Mouse (Mus musculus) forebrain, embryonic 12.5 days (tissue): ENCODE results near the gene Napsa. TPM values are rescaled to one million over a fixed set of nuclear protein-coding genes. Genes with fewer than 3 reads are reported as not detected.

Experiments
- ATAC-seq: fragments of 200-750 bp; cut with Nextera tagmentation; 2 replicates; pipeline ENCODE4 v1.8.0; 2017; ENCODE audit warnings: moderate TSS enrichment; ENCODE audit not compliant: low FRiP score
- H3K27ac ChIP-seq: fragments of 300-500 bp; sonication (generic); 2 replicates; pipeline ENCODE4 v1.5.1; 2016; ENCODE audit warnings: mild to moderate bottlenecking
- H3K27me3 ChIP-seq: fragments of 300-500 bp; sonication (generic); 2 replicates; pipeline ENCODE4 v1.6.1; 2016; ENCODE audit warnings: mild to moderate bottlenecking
- H3K36me3 ChIP-seq: fragments of 300-500 bp; sonication (generic); replicated peaks from 2 replicates; pipeline ENCODE4 v1.6.1; 2016; ENCODE audit warnings: mild to moderate bottlenecking
- H3K4me1 ChIP-seq: fragments of 300-500 bp; sonication (generic); 2 replicates; pipeline ENCODE4 v1.6.1; 2016
- H3K4me2 ChIP-seq: fragments of 300-500 bp; sonication (generic); 2 replicates; pipeline ENCODE4 v1.6.1; 2016; ENCODE audit warnings: mild to moderate bottlenecking, moderate library complexity
- H3K4me3 ChIP-seq: fragments of 300-500 bp; sonication (generic); replicated peaks from 2 replicates; pipeline ENCODE4 v1.5.1; 2016; ENCODE audit warnings: mild to moderate bottlenecking
- H3K9ac ChIP-seq: fragments of 300-500 bp; sonication (generic); 2 replicates; pipeline ENCODE4 v1.6.1; 2016; ENCODE audit warnings: mild to moderate bottlenecking
- H3K9me3 ChIP-seq: fragments of 300-500 bp; sonication (generic); 2 replicates; pipeline ENCODE4 v1.6.1; 2016
- WGBS: fragments of 180-500 bp; shearing (Covaris S2); methylation state at CpG from one replicate; pipeline ENCODE4 v1.1.7; 2016; 5-methylcytosine and 5-hydroxymethylcytosine counted together
- polyA plus RNA-seq: library from polyadenylated mRNA; unstranded; fragments of >200 nt; fragmentation: Nextera tagmentation; extraction: Ambion mirVana; gene quantifications from 2 replicates; pipeline ENCODE4 v1.2.1, GENCODE M21; 2016

Napsa gene
- polyA plus RNA-seq, 1 experiment from 2014 or later, result 0.51 TPM

DNA sequence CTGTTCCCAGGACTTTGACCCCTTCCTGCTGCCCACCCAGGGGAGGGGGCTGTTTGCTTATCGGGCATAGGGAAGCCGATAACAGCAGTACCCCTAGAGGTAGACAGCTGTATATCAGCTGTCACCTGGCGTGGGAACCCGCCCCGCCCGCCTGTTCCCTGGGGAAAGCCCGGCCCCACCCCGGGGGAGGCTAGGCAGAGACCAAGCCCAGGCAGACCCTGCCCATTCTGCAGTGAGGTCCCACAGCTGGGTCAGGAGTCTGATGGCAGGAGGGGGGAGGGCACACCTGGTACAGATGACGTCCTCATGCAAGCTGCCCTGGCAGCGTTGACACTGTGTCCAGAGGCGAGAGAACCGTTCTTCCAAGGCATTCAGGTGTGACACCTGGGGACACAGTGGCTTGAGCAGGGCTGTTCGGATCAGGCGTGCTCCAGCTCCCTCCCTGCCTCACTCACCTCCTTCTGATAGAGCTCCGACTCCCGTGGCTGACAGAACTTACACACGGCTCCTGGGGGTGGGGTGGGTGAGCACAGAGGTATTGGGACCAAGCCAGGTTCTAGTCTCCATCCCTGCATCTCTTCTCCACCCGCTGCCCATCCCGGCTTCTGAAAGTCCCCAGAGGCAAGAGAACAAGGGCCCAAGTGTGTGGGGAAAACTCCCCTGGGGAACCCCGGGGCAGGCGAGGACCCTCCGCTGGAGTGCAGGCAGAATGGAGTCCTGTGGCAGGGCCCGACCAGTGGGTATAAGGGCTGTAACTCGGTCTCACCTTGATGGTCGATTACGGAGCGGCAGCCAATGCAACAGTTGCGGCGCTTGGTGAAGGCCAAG lies 39.0 kb upstream of the Napsa start:
- H3K9ac ChIP-seq, result no peak overlapping the region
- H3K36me3 ChIP-seq, result peaks cover 59% of the 10 kb centered on the region
- peaks cover 20% of the 10 kb centered on the region for H3K27me3 ChIP-seq
- WGBS, result 89% methylated on average over 29 of the region's 29 CpGs
- no peak overlapping the region for H3K27ac ChIP-seq
- H3K4me3 ChIP-seq, result no peak overlapping the region
- H3K4me1 ChIP-seq, result peaks cover under 1% of the 10 kb centered on the region; the same call in 1 of the 2 replicates
- H3K4me2 ChIP-seq, result no peak overlapping the region
- no peak for ATAC-seq
- H3K9me3 ChIP-seq, result no peaks in the 10 kb centered on the region

DNA sequence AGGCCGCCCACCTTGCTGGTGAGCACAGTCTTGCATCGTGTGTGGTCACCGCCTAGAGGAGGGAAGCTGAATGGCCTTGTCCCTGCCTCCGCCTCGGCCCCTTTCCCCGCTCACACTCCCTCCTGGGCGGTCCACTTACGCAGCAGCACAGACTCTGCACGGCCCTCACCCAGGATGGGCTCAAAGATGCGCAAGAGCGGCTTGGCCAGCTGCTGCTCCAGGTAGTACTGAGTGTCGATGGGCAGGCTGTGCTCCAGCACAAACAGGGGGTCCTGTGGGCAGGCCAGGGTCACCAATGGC lies 38.5 kb upstream of the Napsa start:
- peaks cover 14% of the 10 kb centered on the region for H3K27me3 ChIP-seq
- H3K4me2 ChIP-seq, result no peak overlapping the region
- H3K27ac ChIP-seq, result no peak overlapping the region
- peaks cover 65% of the 10 kb centered on the region for H3K36me3 ChIP-seq
- H3K9ac ChIP-seq, result no peak overlapping the region
- ATAC-seq, result no peak
- 74% methylated on average over 12 of the region's 12 CpGs for WGBS
- no peaks in the 10 kb centered on the region for H3K4me1 ChIP-seq
- H3K9me3 ChIP-seq, result no peaks in the 10 kb centered on the region
- no peak overlapping the region for H3K4me3 ChIP-seq

DNA sequence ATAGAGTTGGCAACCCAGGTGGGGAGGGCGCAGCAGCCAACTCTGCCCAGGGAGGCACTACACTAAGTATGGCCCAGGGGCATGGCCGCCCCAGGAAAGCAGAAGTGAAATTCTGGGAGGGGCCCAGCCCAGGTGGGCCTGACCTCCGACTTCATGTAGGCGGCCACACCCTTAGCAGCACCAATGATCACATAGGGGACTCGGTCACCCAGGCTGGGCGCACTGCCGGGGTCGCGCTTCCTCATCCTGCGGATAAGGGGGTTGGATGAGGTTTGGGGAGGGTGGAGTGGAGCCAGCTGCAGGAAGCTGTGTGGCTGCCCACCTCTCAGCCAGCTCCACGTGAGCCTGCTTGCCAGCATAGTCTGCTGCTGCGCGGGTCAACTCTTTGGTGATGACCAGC lies 37.9 kb upstream of the Napsa start:
- WGBS, result 92% methylated on average over 13 of the region's 13 CpGs
- no peak for ATAC-seq
- no peaks in the 10 kb centered on the region for H3K9me3 ChIP-seq
- peaks cover 70% of the 10 kb centered on the region for H3K36me3 ChIP-seq
- peaks cover 9% of the 10 kb centered on the region for H3K27me3 ChIP-seq
- no peak overlapping the region for H3K4me3 ChIP-seq
- no peak overlapping the region for H3K4me2 ChIP-seq
- H3K27ac ChIP-seq, result no peak overlapping the region
- H3K4me1 ChIP-seq, result no peaks in the 10 kb centered on the region
- no peak overlapping the region for H3K9ac ChIP-seq

DNA sequence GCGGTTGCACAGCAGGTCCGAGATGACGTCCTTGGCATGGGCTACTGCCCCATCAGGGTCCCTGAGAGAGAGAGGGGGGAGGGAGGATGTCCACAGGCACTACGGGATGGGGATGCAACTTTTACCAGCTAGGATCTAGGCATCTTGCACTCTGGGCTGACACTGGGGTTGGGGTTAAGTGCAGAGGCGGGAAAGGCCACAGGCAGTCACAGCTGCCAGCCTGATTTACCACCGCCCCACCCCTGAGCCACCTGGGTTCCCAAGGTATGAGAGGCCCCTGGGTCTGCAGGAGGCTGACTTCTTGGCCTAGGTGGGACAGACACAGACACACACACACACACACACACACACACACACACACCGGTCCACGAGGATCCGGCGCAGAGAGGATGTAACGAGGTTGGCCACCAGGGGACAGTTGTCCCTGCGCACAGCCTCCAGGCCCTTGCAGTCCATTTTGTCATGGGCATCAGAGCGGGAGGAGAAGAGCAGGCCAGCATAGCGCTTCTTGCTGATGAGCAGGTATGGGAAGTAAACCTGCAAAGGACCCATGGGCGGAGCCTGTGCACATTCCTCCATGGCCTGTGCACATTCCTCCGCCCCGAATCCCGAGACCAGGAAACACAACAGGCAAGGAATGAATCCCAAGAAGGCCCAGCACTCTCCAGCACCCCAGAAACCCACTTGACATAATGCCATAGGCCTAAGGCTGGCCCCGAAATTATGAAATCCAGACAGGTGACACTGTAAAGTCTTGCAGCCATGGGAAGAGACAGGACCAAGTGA lies 37.3 kb upstream of the Napsa start:
- no peak overlapping the region for H3K9ac ChIP-seq
- H3K4me2 ChIP-seq, result no peak overlapping the region
- WGBS, result 90% methylated on average over 19 of the region's 19 CpGs
- no peaks in the 10 kb centered on the region for H3K4me1 ChIP-seq
- ATAC-seq, result no peak
- H3K9me3 ChIP-seq, result no peaks in the 10 kb centered on the region
- peaks cover 76% of the 10 kb centered on the region for H3K36me3 ChIP-seq
- no peak overlapping the region for H3K27ac ChIP-seq
- no peak overlapping the region for H3K4me3 ChIP-seq
- H3K27me3 ChIP-seq, result peaks cover 4% of the 10 kb centered on the region

DNA sequence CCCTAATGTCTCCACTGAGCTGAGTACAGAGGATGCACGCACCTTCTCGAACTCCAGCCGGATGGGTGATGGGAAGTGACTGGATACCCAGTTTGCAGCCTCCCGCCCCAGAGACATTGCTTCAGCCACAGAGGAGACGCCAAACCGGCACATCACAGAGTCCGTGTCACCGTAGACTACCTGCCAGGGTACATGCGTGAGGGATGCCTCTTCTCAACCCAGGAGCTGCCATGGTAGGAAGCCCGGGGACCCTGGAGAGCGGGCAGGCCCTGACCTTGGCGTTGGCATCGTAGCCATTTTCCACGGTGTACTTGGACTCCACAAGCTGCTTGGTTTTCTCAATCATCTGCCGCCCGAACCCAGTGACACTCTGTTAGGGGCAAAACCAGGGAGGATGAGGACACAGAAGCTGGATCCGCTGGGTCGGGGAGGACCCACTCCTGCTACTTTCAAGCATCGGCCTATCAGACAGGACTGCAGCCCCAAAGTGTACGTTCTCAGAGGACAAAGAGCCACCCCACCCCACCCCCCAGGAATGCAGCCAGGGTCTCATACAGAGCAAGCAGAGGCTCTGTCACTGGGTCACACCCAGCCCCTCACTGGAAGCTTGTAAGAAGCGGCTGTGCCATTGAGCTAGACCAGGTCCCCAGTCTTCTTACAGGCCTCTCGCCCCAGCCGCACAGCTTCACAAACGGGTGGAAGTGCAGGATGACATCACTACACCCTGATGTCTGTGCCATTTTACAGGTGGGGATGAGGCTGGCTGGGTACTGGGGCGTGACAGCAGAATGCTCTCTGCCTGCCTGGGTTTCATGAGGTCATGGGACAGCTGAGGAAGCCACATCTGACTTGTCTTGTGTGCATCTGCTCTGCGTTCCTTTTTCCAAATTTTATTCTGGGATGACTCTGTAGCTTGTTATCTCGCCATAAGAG lies 36.3 kb upstream of the Napsa start:
- Histone ChIP-seq H3K4me2 (no peak overlapping the region), H3K36me3 (peaks cover 87% of the 10 kb centered on the region), H3K9ac (no peak overlapping the region), H3K27ac (no peak overlapping the region), H3K4me3 (no peak overlapping the region), H3K27me3 (no peaks in the 10 kb centered on the region), H3K4me1 (no peaks in the 10 kb centered on the region), H3K9me3 (no peaks in the 10 kb centered on the region)
- 94% methylated on average over 27 of the region's 27 CpGs for WGBS
- ATAC-seq, result no peak

DNA sequence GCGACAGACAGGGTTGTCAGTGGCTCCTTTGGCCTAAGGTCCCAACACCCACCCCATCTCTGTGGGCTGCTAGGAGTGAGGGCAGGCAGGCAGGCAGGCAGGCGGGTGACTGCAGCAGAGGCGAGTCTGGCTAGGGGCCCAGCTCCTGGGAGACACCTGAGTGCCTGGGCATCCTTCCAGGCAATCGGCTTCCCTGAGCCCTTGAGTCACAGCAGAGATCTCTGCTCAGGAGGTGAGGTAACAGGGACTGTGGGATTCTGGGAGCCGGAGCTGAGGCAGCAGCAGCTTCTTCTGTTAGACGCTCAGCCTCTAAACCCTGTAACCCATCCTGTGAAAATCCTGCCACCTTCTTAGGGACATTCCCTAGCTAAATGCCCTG lies 35.6 kb upstream of the Napsa start:
- no peak for ATAC-seq
- Histone ChIP-seq H3K27ac (no peak overlapping the region), H3K4me2 (no peak overlapping the region), H3K9me3 (no peaks in the 10 kb centered on the region), H3K4me1 (no peaks in the 10 kb centered on the region), H3K36me3 (peaks cover 94% of the 10 kb centered on the region), H3K9ac (no peak overlapping the region), H3K27me3 (no peaks in the 10 kb centered on the region), H3K4me3 (no peak overlapping the region)
- WGBS, result 92% methylated on average over 6 of the region's 6 CpGs

DNA sequence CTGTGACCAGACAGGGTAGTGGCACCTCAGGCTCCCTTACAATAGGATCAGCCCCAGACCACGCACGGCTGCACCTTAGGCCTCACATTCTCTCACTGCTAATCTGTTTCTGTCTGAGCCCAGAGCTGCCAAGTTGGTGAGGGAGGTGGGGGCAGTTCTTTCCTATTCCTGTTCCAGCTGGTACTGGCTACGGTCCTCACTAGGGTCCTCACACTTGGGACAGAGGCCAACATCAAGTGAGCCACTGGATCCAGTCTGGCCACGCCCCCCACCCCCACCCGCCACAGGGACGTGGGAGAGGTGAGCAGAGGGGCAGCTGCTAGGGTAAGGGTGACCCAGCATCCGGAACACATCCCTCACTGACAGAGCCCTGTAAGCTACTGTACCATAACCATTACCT lies 35.2 kb upstream of the Napsa start:
- WGBS, result 93% methylated on average over 7 of the region's 7 CpGs
- no peak for ATAC-seq
- no peak overlapping the region for H3K27ac ChIP-seq
- no peaks in the 10 kb centered on the region for H3K27me3 ChIP-seq
- no peak overlapping the region for H3K9ac ChIP-seq
- no peak overlapping the region for H3K4me2 ChIP-seq
- no peak overlapping the region for H3K4me3 ChIP-seq
- H3K36me3 ChIP-seq, result peaks cover 98% of the 10 kb centered on the region
- H3K4me1 ChIP-seq, result no peaks in the 10 kb centered on the region
- H3K9me3 ChIP-seq, result no peaks in the 10 kb centered on the region

DNA sequence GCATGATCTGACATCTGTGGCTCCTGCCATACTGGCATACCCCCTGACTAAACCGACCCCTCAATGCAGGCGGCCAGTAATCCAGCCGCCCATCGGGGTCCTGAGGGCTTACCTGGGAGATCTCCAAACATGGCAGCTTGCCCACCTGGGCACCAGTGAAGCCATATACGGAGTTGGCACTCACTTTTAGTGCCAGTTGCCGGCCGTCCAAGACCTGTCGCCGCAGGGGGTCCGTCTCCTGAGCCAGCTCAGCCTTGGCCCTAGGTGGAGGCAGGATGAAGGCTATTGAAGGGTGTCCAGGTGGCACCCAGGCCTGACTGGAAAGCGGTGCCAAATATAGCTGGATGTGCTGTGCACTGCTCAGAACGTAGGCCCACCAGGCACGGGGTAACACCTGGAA lies 34.7 kb upstream of the Napsa start:
- Histone ChIP-seq H3K27me3 (no peaks in the 10 kb centered on the region), H3K4me3 (no peak overlapping the region), H3K4me2 (no peak overlapping the region), H3K4me1 (no peaks in the 10 kb centered on the region), H3K36me3 (peaks cover 99% of the 10 kb centered on the region), H3K9me3 (no peaks in the 10 kb centered on the region), H3K9ac (no peak overlapping the region), H3K27ac (no peak overlapping the region)
- 92% methylated on average over 13 of the region's 13 CpGs for WGBS
- no peak for ATAC-seq

DNA sequence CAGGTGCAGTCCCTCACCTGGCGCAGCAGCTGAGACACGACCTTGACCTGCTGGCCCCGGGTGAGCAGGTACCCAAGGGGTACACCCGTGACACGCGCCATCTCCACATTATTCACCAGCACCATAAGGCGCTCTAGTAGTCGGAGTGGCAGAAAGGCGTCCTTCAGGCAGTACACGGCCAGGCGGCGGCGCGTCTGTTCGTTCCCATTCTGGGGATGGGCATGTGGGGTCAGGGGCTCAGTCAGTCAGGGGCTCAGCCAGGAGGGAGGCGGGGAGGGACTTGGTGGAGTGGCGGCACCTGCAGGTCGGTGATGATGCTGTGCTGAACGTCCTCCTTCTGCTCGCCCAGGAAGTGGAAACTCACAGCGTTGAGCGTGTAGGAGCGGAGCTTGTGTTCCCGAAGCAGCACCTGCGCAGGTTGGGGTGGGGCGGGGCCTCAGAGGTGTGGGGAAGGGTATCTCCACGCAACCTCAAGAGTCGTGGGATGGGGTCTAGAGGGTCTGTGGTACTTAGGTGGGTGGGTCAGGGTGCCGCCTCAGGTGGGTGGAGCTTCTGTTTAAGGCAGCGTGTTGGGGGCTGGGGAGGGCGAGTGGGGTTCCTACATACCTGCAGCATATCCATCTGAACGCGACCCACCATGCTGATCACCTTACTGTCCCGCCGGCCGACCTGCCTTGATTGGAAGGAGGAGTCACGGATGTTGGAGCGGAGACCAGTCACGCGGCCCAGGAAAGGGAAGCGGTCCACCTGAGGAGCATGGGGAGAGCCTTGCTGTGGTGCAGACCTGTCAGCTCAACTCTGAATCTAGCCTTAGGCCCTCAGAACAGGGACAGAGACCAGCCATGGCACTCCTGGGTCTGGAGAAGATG lies 33.2 kb upstream of the Napsa start:
- WGBS, result 93% methylated on average over 41 of the region's 41 CpGs
- H3K9me3 ChIP-seq, result no peaks in the 10 kb centered on the region
- peaks cover 88% of the 10 kb centered on the region for H3K36me3 ChIP-seq
- no peak overlapping the region for H3K27ac ChIP-seq
- no peak overlapping the region for H3K4me3 ChIP-seq
- no peak for ATAC-seq
- H3K9ac ChIP-seq, result no peak overlapping the region
- no peak overlapping the region for H3K4me2 ChIP-seq
- H3K27me3 ChIP-seq, result no peaks in the 10 kb centered on the region
- no peaks in the 10 kb centered on the region for H3K4me1 ChIP-seq

DNA sequence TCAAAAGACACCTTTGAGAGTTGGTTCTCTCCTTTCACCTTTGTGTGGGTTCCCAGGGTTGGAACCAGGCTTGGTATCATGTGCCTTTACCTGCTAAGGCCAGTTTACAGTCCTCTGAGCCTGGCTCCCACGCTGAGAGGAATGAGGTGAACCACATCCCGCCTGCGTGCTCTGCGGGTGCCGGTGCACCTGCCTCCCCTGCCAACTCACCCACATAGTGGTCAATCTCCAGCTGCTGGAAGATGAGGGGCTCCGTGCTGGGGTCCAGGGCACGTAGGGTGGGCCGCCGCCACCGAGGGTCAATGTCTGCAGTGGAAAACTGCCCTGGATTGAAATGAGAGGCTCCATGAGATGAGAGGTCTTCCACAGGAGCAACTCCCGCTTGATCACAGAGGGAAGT lies 29.6 kb upstream of the Napsa start:
- WGBS, result 97% methylated on average over 11 of the region's 11 CpGs
- H3K36me3 ChIP-seq, result peaks cover 59% of the 10 kb centered on the region
- H3K27ac ChIP-seq, result no peak overlapping the region
- ATAC-seq, result no peak
- H3K4me2 ChIP-seq, result no peak overlapping the region
- H3K9me3 ChIP-seq, result no peaks in the 10 kb centered on the region
- H3K9ac ChIP-seq, result no peak overlapping the region
- no peak overlapping the region for H3K4me3 ChIP-seq
- peaks cover 7% of the 10 kb centered on the region for H3K4me1 ChIP-seq
- no peaks in the 10 kb centered on the region for H3K27me3 ChIP-seq

DNA sequence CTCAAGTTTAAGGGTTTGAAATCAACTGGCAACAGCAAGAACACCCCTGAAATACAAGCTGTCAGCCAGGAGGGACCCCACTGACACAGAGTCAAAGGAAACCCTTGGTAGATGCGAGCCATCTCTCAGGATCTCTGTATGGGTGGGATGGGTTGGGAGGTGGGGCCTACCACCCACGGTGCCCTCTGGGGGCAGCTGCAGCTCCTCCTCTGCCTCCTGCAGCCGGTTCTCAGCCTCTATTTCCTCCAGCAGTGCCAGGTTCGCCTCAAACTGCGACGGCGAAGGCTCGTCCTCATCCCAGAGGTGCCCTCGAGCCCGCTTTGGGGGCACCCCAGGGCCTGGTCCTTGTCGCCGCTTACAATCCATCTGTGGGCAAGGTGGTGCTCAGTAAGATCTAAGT lies 29.1 kb upstream of the Napsa start:
- no peak for ATAC-seq
- H3K9ac ChIP-seq, result no peak overlapping the region
- peaks cover 53% of the 10 kb centered on the region for H3K36me3 ChIP-seq
- peaks cover 12% of the 10 kb centered on the region for H3K4me1 ChIP-seq
- no peak overlapping the region for H3K4me2 ChIP-seq
- H3K9me3 ChIP-seq, result no peaks in the 10 kb centered on the region
- 87% methylated on average over 12 of the region's 12 CpGs for WGBS
- no peak overlapping the region for H3K4me3 ChIP-seq
- H3K27ac ChIP-seq, result no peak overlapping the region
- H3K27me3 ChIP-seq, result no peaks in the 10 kb centered on the region
